Mouse (Mus musculus): Measurements from ENCODE around the gene Csmd2.

- TF ChIP-seq POLR2A (IDR thresholded peaks at IDR 0.05; ENCODE audit: borderline replicate concordance, extremely low read depth, low read depth, low read length) (no peak), CTCF (IDR thresholded peaks at IDR 0.05; ENCODE audit: insufficient read depth, low read length) (no peak)
These were observed 79.5 kb downstream of the Csmd2 start for GRCm38 (mm10) chr4:128067189-128067588.

Measured in lung, adult 2 months (tissue).